Mouse (Mus musculus) liver, postnatal 0 days (tissue): ENCODE results near the gene Zfp420. TPM values are rescaled to one million over a fixed set of nuclear protein-coding genes. Genes with fewer than 3 reads are reported as not detected.
"Not testable (repeated sequence)": the region's sequence is repeated elsewhere in the genome, so short reads cannot be mapped to it uniquely, and the experiment has no call there.

Source experiments
- ATAC-seq: fragments of 200-750 bp; cut with Nextera tagmentation; 2 replicates; pipeline ENCODE4 v1.8.0; 2017; ENCODE audit warnings: mild to moderate bottlenecking, moderate library complexity
- DNase-seq: peaks from one replicate; pipeline ENCODE4 v3.0.0-alpha.2; 2016
- H3K27ac ChIP-seq: fragments of 300-500 bp; sonication (generic); 2 replicates; pipeline ENCODE4 v1.5.1; 2014; ENCODE audit warnings: antibody characterized with exemption, moderate library complexity, mild to moderate bottlenecking, low read depth
- H3K27me3 ChIP-seq: fragments of 300-500 bp; sonication (generic); 2 replicates; pipeline ENCODE4 v1.6.1; 2014; ENCODE audit warnings: low read length, control low read depth, mixed read lengths; ENCODE audit not compliant: insufficient read depth
- H3K36me3 ChIP-seq: fragments of 300-500 bp; sonication (generic); replicated peaks from 2 replicates; pipeline ENCODE4 v1.6.1; 2014; ENCODE audit warnings: mild to moderate bottlenecking, control low read depth, low read length, moderate library complexity, mixed read lengths; ENCODE audit not compliant: insufficient read depth
- H3K4me1 ChIP-seq: fragments of 300-500 bp; sonication (generic); 2 replicates; pipeline ENCODE4 v1.6.1; 2014; ENCODE audit warnings: antibody characterized with exemption, mild to moderate bottlenecking, control low read depth; ENCODE audit not compliant: insufficient read depth
- H3K4me2 ChIP-seq: fragments of 300-500 bp; sonication (generic); 2 replicates; pipeline ENCODE4 v1.6.1; 2014; ENCODE audit warnings: low read depth, mild to moderate bottlenecking, low read length, moderate library complexity, mixed read lengths
- H3K4me3 ChIP-seq: fragments of 300-500 bp; sonication (generic); 2 replicates; pipeline ENCODE4 v1.5.1; 2014; ENCODE audit warnings: low read depth, low read length
- H3K9ac ChIP-seq: fragments of 300-500 bp; sonication (generic); replicated peaks from 2 replicates; pipeline ENCODE4 v1.6.1; 2014; ENCODE audit warnings: mild to moderate bottlenecking, moderate library complexity
- H3K9me3 ChIP-seq: fragments of 300-500 bp; sonication (generic); 2 replicates; pipeline ENCODE4 v1.6.1; 2016; ENCODE audit warnings: mild to moderate bottlenecking, control low read depth, low read length, mixed read lengths
- CTCF ChIP-seq: sonication (generic); IDR thresholded peaks from 2 replicates; pipeline ENCODE4 v1.5.1; 2016; ENCODE audit warnings: antibody characterized with exemption, low read depth
- EP300 ChIP-seq: IDR thresholded peaks from 2 replicates; pipeline ENCODE4 v1.6.1; 2016; ENCODE audit warnings: antibody characterized with exemption, low read depth, mild to moderate bottlenecking
- WGBS: fragments of 180-500 bp; shearing (Covaris S2); extraction: QIAGEN DNeasy Blood & Tissue Kit; methylation state at CpG from one replicate; pipeline ENCODE4 v1.1.7; 2014; ENCODE audit not compliant: insufficient replicate concordance; 5-methylcytosine and 5-hydroxymethylcytosine counted together
- polyA plus RNA-seq: library from polyadenylated mRNA; unstranded; fragments of >200 nt; fragmentation: Nextera tagmentation; extraction: Ambion mirVana; gene quantifications from 2 replicates; pipeline ENCODE4 v1.2.1, GENCODE M21; 2015

The Zfp420 gene
- polyA plus RNA-seq, 1 experiment from 2014 or later, result 0.87 TPM

GRCm38 (mm10) chr7:29852831-29853218, 7.0 kb upstream of the Zfp420 start:
- Histone ChIP-seq H3K27me3 (no peaks in the 10 kb centered on the region), H3K4me2 (peak overlapping the region; percentile 93), H3K4me3 (peak overlapping the region; percentile 64), H3K27ac (no peak overlapping the region), H3K9ac (no peak overlapping the region; the same call in 1 of the 2 replicates), H3K36me3 (no peaks in the 10 kb centered on the region), H3K4me1 (peaks cover 7% of the 10 kb centered on the region), H3K9me3 (no peaks in the 10 kb centered on the region)
- TF ChIP-seq EP300 (no peak), CTCF (no peak)
- DNase-seq (no peak), ATAC-seq (no peak)
- WGBS, result 46% methylated on average over 9 of the region's 9 CpGs

GRCm38 (mm10) chr7:29853219-29853842, 6.4 kb upstream of the Zfp420 start, which contains the start of gene Zfp940:
Zfp940 (minus strand) TSS chr7:29853669.
- ATAC-seq (peak; percentile 93), DNase-seq (peak; percentile 80)
- no peak for TF ChIP-seq EP300
- TF ChIP-seq CTCF, result no peak
- H3K4me1 ChIP-seq, result peaks cover 7% of the 10 kb centered on the region
- H3K9me3 ChIP-seq, result no peaks in the 10 kb centered on the region
- under 1% methylated on average over 21 of the region's 21 CpGs for WGBS
- no peaks in the 10 kb centered on the region for H3K27me3 ChIP-seq
- H3K9ac ChIP-seq, result peak within 1 kb of the TSS; percentile 59
- H3K4me2 ChIP-seq, result peak within 1 kb of the TSS; percentile 93
- no peak within 1 kb of the TSS for H3K27ac ChIP-seq
- no peaks in the 10 kb centered on the region for H3K36me3 ChIP-seq
- peak within 1 kb of the TSS; percentile 64 for H3K4me3 ChIP-seq

- Histone ChIP-seq H3K27me3 (no peaks in the 10 kb centered on the region), H3K9ac (no peak overlapping the region), H3K4me2 (no peak overlapping the region), H3K9me3 (no peaks in the 10 kb centered on the region), H3K4me3 (no peak overlapping the region), H3K27ac (no peak overlapping the region), H3K36me3 (peaks cover 3% of the 10 kb centered on the region; the same call in 1 of the 2 replicates), H3K4me1 (peaks cover 7% of the 10 kb centered on the region; the same call in 1 of the 2 replicates)
- DNase-seq, result no peak
- 89% methylated on average over 7 of the region's 7 CpGs for WGBS
- ATAC-seq, result no peak
- TF ChIP-seq EP300 (no peak), CTCF (peak; percentile 34)
Observed at GRCm38 (mm10) chr7:29861660-29862059, 1.9 kb downstream of the Zfp420 start.

- no peaks in the 10 kb centered on the region for H3K27me3 ChIP-seq
- H3K9ac ChIP-seq, result no peak overlapping the region
- no peak overlapping the region for H3K4me2 ChIP-seq
- no peak for TF ChIP-seq CTCF
- no peak for TF ChIP-seq EP300
- peaks cover 27% of the 10 kb centered on the region for H3K9me3 ChIP-seq
- no peak for ATAC-seq
- H3K36me3 ChIP-seq, result peaks cover 11% of the 10 kb centered on the region; the same call in 1 of the 2 replicates
- no peak overlapping the region for H3K27ac ChIP-seq
- DNase-seq, result no peak
- no peaks in the 10 kb centered on the region for H3K4me1 ChIP-seq
- WGBS, result 86% methylated on average over 10 of the region's 10 CpGs
- H3K4me3 ChIP-seq, result no peak overlapping the region
Observed at GRCm38 (mm10) chr7:29874256-29874655, 14.5 kb downstream of the Zfp420 start.

DNA sequence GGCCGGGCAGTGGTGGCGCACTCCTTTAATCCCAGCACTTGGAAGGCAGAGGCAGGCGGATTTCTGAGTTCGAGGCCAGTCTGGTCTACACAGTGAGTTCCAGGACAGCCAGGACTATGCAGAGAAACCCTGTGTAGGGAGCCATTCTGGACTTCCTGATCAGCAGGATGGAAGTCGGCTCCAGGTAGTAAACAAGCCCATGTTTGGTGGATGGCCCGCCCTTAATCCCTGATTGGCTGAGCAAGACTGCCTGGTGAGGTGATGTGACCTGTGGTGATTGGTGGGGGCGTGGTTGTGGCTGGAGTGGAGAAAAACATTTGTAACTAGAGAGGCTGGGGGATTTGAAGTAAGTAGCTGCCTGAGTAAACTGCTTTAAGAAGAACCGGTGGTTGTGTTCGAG, 17.8 kb downstream of the Zfp420 start:
- not testable (repeated sequence) for H3K4me1 ChIP-seq, ATAC-seq, H3K27me3 ChIP-seq, H3K9ac ChIP-seq, DNase-seq, H3K27ac ChIP-seq, H3K4me3 ChIP-seq, H3K4me2 ChIP-seq
- peaks cover 24% of the 10 kb centered on the region for H3K9me3 ChIP-seq
- peaks cover 11% of the 10 kb centered on the region; the same call in 1 of the 2 replicates for H3K36me3 ChIP-seq
- 84% methylated on average over 9 of the region's 9 CpGs for WGBS

- WGBS, result 84% methylated on average over 7 of the region's 7 CpGs
- Histone ChIP-seq H3K36me3 (peaks cover 5% of the 10 kb centered on the region; the same call in 1 of the 2 replicates), H3K4me3 (no peak overlapping the region), H3K27me3 (no peaks in the 10 kb centered on the region), H3K4me2 (no peak overlapping the region), H3K4me1 (no peaks in the 10 kb centered on the region), H3K9me3 (peaks cover 12% of the 10 kb centered on the region), H3K27ac (no peak overlapping the region), H3K9ac (no peak overlapping the region)
- TF ChIP-seq CTCF, result no peak
- DNase-seq (no peak), ATAC-seq (no peak)
Observed at GRCm38 (mm10) chr7:29880056-29880455, 20.3 kb downstream of the Zfp420 start.

DNA sequence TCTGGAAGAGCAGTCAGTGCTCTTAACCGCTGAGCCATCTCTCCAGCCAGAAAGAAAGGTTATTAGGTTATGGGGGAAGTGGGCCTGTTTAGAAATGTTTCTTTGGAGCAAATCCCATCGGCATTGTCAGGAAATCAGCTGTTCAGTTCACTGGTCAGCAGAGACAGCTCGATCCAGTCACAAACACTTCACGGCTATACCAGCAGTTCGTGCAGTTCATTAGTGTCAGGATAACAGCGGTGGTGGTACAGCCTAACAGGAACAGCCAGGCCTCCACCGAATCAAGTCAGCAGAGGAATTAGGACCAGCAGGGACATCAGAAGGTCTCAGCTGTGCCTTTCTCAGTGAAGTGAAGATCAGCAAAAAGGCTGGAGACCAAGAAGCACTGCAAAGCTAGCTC, 21.1 kb downstream of the Zfp420 start:
- WGBS, result 85% methylated on average over 7 of the region's 7 CpGs

More for the DNA sequence above, 21.1 kb downstream of the Zfp420 start:
- DNase-seq (no peak), ATAC-seq (no peak)
- H3K9me3 ChIP-seq, result peaks cover 9% of the 10 kb centered on the region
- TF ChIP-seq CTCF, result no peak
- no peak for TF ChIP-seq EP300
- no peak overlapping the region for H3K27ac ChIP-seq
- no peak overlapping the region for H3K9ac ChIP-seq
- H3K36me3 ChIP-seq, result no peaks in the 10 kb centered on the region
- H3K27me3 ChIP-seq, result no peaks in the 10 kb centered on the region
- H3K4me1 ChIP-seq, result no peaks in the 10 kb centered on the region
- H3K4me3 ChIP-seq, result no peak overlapping the region
- no peak overlapping the region for H3K4me2 ChIP-seq
